In genomic region chr13:16761415-16761814, GRCm38 (mm10) we compare ENCODE assay signal across 12 mouse cellular contexts.
DNase-seq lines count a peak whose midpoint lies in the region; ATAC-seq lines count a peak whose summit lies in the region.
"Had no signal": no experiment of that assay in that cellular context is flagged by ENCODE, and none has a peak within 500 bp of the region (broad histone marks: within the 10 kb centered on the region; RNA-seq: fewer than 3 reads in every experiment).

No protein-coding gene starts in this region.

- H3K27me3 ChIP-seq in kidney, embryonic 14.5 days (ENCODE audit: control insufficient read depth, insufficient read depth, low read length), result no peaks in the 10 kb centered on the region
- H3K27me3 ChIP-seq: heart, embryonic 13.5 days; limb, embryonic 12.5 days; stomach, embryonic 15.5 days had no signal

- no peaks in the 10 kb centered on the region for H3K4me1 ChIP-seq in kidney, embryonic 14.5 days (ENCODE audit: control insufficient read depth, insufficient read depth, low read length)
- H3K4me1 ChIP-seq: limb, embryonic 12.5 days had no signal

- H3K4me3 ChIP-seq in kidney, embryonic 14.5 days (ENCODE audit: low read length), result no peak overlapping the region
- H3K4me3 ChIP-seq: heart, embryonic 13.5 days; limb, embryonic 12.5 days; stomach, embryonic 15.5 days had no signal

- ATAC-seq in kidney, embryonic 14.5 days (ENCODE audit: low FRiP score, low TSS enrichment), result peak; percentile 4; the same call in 1 of the 2 replicates

- 74% methylated on average over 4 of the region's 4 CpGs for WGBS in kidney, embryonic 14.5 days

- DNase-seq in kidney, adult 9 months, result no peak
- peak; percentile 3 for DNase-seq in ES-CJ7 (ENCODE audit: low read depth, low spot score)
- DNase-seq in gastrocnemius, postnatal 25 days, result peak; percentile 12
- DNase-seq in lung, postnatal 4 days, result peak; percentile 9 to 22
- no peak for DNase-seq in left cerebral cortex, adult 18-20 months (ENCODE audit: low spot score in 2 of 2)
- no peak for DNase-seq in thymus, postnatal 10 days (ENCODE audit: low spot score in 2 of 2)
- DNase-seq: cerebellum, postnatal 36 days; right cerebral cortex, adult 18-20 months had no signal

- no peak overlapping the region for H3K9ac ChIP-seq in kidney, embryonic 14.5 days (ENCODE audit: low read depth, low read length)
- H3K9ac ChIP-seq: heart, embryonic 13.5 days; limb, embryonic 12.5 days; stomach, embryonic 15.5 days had no signal

- H3K4me2 ChIP-seq in kidney, embryonic 14.5 days (replicated peaks; ENCODE audit: low read depth, low read length), result no peak overlapping the region
- H3K4me2 ChIP-seq: heart, embryonic 13.5 days; limb, embryonic 12.5 days; stomach, embryonic 15.5 days had no signal

- no peak overlapping the region for H3K27ac ChIP-seq in kidney, embryonic 14.5 days (ENCODE audit: low read depth, low read length)
- H3K27ac ChIP-seq: heart, embryonic 13.5 days; limb, embryonic 12.5 days; stomach, embryonic 15.5 days had no signal

- no peaks in the 10 kb centered on the region for H3K9me3 ChIP-seq in kidney, embryonic 14.5 days (ENCODE audit: control insufficient read depth, low read length)
- H3K9me3 ChIP-seq: heart, embryonic 13.5 days; limb, embryonic 12.5 days; stomach, embryonic 15.5 days had no signal

- no peaks in the 10 kb centered on the region for H3K36me3 ChIP-seq in kidney, embryonic 14.5 days (ENCODE audit: control insufficient read depth, insufficient read depth, low read length)
- H3K36me3 ChIP-seq: heart, embryonic 13.5 days; limb, embryonic 12.5 days; stomach, embryonic 15.5 days had no signal

Comparison
In these comparisons a context has a peak if more than half of its experiments do, and no peak if none do; other contexts are left out.
1. DNase-seq: peak in ES-CJ7 (single experiment), gastrocnemius, postnatal 25 days (single experiment) and lung, postnatal 4 days (2 of 2); none in kidney, adult 9 months (single experiment), left cerebral cortex, adult 18-20 months (0 of 2) and thymus, postnatal 10 days (0 of 2).